Mouse (Mus musculus) heart, embryonic 10.5 days (tissue): ENCODE data around the gene Tex12. TPM values are rescaled to one million over a fixed set of nuclear protein-coding genes. Genes with fewer than 3 reads are reported as not detected.

ENCODE experiments used
- DNase-seq: peaks from one replicate; pipeline ENCODE4 v3.0.0-alpha.2; 2017; ENCODE audit warnings: low spot score
- H3K27ac ChIP-seq: fragments of 300-500 bp; sonication (generic); 2 replicates; pipeline ENCODE4 v1.5.1; 2016; ENCODE audit warnings: mild to moderate bottlenecking
- H3K27me3 ChIP-seq: fragments of 300-500 bp; sonication (generic); 2 replicates; pipeline ENCODE4 v1.6.1; 2016; ENCODE audit warnings: mild to moderate bottlenecking; ENCODE audit not compliant: poor library complexity, insufficient read depth, severe bottlenecking
- H3K36me3 ChIP-seq: fragments of 300-500 bp; sonication (generic); 2 replicates; pipeline ENCODE4 v1.6.1; 2016; ENCODE audit warnings: mild to moderate bottlenecking, moderate library complexity
- H3K4me1 ChIP-seq: fragments of 300-500 bp; sonication (generic); 2 replicates; pipeline ENCODE4 v1.6.1; 2016; ENCODE audit warnings: mild to moderate bottlenecking
- H3K4me3 ChIP-seq: fragments of 300-500 bp; sonication (generic); 2 replicates; pipeline ENCODE4 v1.5.1; 2016; ENCODE audit warnings: mild to moderate bottlenecking, moderate library complexity
- H3K9me3 ChIP-seq: fragments of 300-500 bp; sonication (generic); 2 replicates; pipeline ENCODE4 v1.6.1; 2016; ENCODE audit warnings: mild to moderate bottlenecking, moderate library complexity
- WGBS: fragments of 180-500 bp; shearing (Covaris S2); methylation state at CpG from one replicate; pipeline ENCODE4 v1.1.7; 2016; 5-methylcytosine and 5-hydroxymethylcytosine counted together
- polyA plus RNA-seq: library from polyadenylated mRNA; unstranded; fragments of >200 nt; fragmentation: Nextera tagmentation; extraction: Ambion mirVana; gene quantifications from 2 replicates; pipeline ENCODE4 v1.2.1, GENCODE M21; 2016

The Tex12 gene
- polyA plus RNA-seq, result 0.25 TPM in 1 of 2 replicates, not detected in the other

DNA sequence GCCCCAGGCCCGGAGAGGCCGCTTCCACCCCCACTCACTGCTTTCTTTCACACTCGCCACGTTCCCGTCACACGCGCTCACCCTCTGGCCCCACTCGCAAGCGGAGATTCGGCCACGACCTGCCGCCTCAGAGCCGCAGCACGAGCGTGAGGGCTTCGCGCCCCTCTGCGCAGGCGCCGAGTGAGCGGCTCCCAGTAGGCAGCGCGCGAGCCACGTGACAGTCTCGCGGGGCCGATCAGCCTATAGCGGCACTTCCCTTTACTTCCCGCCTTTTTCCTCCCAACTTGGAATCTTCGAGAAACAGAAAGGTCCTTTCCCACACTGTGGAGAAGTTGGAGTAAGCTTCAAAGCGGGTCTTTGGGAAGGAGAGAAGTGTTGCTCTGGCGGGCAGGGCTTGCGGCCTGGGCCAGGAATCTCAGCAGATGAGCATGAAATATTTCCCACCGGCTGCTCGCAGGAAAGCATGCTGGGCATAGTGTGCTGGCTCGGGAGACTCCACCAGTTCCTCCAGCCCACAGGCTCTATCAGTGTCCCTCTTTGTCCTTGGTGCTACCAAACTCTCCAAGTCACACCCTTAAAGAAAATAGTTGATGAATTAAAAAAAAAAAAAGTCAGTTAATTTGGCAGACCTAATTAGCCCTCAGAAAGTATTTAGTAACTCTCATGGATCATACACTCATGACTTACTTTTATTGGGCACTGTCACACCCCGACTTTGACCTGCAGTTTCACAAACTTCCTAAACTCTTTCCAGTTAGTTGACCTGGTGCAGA lies at the start of gene Tex12:
Tex12 (minus strand) TSS at position 181 of the 773 bp plus-strand sequence.
- no peaks in the 10 kb centered on the region for H3K4me1 ChIP-seq
- no peaks in the 10 kb centered on the region for H3K9me3 ChIP-seq
- DNase-seq, result no peak
- no peak within 1 kb of the TSS for H3K27ac ChIP-seq
- no peaks in the 10 kb centered on the region for H3K36me3 ChIP-seq
- H3K4me3 ChIP-seq, result no peak within 1 kb of the TSS
- no peaks in the 10 kb centered on the region for H3K27me3 ChIP-seq
- WGBS, result 74% methylated on average over 38 of the region's 38 CpGs

DNA sequence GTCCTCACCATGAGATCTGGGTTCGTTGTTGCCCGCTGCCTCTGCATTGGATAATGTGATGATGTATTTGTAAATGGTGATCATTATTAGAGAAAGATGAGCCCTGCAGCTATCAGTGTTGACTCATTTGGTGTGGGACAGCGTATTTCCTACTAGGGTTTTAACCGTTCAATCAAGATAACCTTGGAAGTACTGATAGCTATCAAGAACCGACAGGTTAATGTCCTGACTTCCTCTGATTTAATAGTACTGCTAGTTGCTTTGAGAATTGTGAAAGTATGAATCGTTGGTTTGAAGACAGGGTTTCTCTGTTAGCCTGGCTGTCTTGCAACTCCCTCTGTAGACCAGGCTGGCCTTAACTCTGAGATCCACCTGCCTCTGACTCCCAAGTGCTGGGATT lies 43.2 kb upstream of the Tex12 start:
- Histone ChIP-seq H3K27ac (peak overlapping the region; percentile 89), H3K27me3 (no peaks in the 10 kb centered on the region), H3K4me3 (peak overlapping the region; percentile 68), H3K4me1 (peaks cover 25% of the 10 kb centered on the region), H3K36me3 (peaks cover 51% of the 10 kb centered on the region), H3K9me3 (no peaks in the 10 kb centered on the region)
- WGBS, result 4% methylated on average over 6 of the region's 6 CpGs
- DNase-seq, result no peak

DNA sequence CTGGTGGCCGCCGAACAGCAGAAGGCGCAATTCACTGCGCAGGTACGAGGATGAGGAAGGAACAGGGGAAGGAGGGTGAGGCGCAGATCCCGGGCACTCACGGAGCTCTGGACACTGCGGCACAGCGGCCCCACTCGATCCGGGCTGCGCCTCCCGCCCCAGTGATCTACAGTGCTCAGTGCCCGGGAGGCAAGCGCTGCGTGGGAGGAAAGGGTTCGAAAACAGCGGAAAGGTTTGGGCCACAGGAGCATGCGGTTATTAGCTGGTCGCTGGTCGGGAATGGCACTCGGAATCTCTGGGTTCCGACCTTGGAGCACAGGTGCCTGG lies 42.8 kb upstream of the Tex12 start:
- WGBS, result under 1% methylated on average over 24 of the region's 24 CpGs
- H3K27me3 ChIP-seq, result no peaks in the 10 kb centered on the region
- no peaks in the 10 kb centered on the region for H3K9me3 ChIP-seq
- H3K27ac ChIP-seq, result peak overlapping the region; percentile 89
- H3K4me1 ChIP-seq, result peaks cover 25% of the 10 kb centered on the region
- H3K4me3 ChIP-seq, result peak overlapping the region; percentile 68
- H3K36me3 ChIP-seq, result peaks cover 51% of the 10 kb centered on the region
- DNase-seq, result no peak

DNA sequence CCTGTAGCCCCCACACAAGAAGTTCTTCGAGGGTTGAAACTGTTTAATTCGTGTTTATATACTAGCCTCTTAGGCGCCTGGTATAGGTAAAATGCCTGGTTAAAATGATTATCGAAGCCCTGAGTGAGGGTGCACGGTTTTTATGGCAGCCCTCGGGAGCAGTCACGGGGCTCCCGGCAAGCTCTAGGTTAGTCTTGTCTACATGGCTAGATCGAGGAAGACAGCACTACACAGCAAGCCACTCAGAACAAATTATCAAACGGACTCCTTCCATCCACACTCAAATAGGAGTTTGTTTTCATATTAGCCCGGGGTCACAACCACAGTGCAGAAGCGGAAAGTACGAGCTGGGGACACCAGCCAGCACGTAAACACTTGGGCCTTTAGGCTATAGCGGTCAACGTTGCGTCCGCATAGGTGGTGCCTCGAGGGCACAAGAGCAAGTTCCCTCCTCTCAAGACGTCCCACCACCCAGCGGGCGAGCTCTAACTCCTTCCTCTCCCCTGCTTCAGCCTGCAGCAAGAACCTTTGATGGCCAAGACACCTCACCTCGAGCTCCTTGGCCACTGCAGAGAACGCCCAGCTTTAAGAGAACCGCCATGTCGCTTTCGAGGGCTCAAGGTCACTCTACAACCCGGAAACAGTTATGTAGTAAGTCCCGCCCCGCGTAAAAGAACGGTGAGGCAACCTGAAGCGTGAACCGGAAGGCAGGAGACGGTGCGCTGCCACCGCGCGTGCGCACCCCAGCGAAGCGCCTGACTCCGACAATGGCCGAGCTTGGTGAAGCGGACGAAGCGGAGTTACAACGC lies 42.3 kb upstream of the Tex12 start, which contains the start of the genes Sdhd and Timm8b:
Sdhd (minus strand) TSS at position 624 of the 809 bp plus-strand sequence.
Timm8b (plus strand) TSS at position 722 of the 809 bp plus-strand sequence.
- peak within 1 kb of the TSS; percentile 68 for H3K4me3 ChIP-seq
- peak within 1 kb of the TSS; percentile 89 for H3K27ac ChIP-seq
- DNase-seq, result peak; percentile 98
- H3K36me3 ChIP-seq, result peaks cover 52% of the 10 kb centered on the region
- H3K9me3 ChIP-seq, result no peaks in the 10 kb centered on the region
- under 1% methylated on average over 48 of the region's 48 CpGs for WGBS
- H3K27me3 ChIP-seq, result no peaks in the 10 kb centered on the region
- peaks cover 25% of the 10 kb centered on the region for H3K4me1 ChIP-seq

DNA sequence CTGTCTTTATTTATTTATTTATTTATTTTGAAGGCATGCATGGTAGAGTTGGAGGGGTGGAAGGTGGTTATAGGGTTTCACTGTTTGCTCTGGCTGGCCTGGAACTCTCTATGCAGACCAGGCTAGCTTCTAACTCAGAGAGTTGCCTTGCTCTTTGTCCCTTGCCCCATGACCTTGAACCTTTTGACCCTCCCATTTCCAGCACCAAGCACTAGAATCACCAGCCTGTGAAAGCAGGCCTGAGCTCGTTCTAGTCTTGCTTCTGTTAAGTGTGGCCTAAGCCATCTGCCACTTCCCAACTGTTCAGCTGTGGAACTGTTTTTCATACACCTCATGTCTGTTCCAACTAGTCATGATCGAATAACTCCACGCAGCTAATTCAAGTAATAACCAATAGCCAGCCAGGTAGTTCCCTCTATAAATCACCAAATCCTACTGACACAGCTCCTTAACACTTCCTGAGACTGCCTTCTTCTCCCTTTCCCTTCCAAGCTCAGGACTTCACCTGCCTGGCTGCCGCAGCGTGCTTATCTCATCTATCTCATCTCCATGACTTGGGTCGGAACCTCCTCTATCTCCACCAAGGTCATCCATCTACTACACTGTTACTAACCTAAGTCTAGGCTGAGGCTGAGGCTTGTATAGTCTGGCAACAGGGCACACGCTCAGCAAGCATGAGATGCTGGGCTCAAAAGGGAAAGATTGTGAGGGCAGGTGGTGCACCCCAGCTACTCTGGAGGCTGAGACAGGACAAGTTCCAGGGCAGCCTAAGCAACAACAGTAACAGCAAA lies 41.1 kb upstream of the Tex12 start:
- peaks cover 52% of the 10 kb centered on the region for H3K36me3 ChIP-seq
- DNase-seq, result no peak
- peak overlapping the region; percentile 68 for H3K4me3 ChIP-seq
- H3K27me3 ChIP-seq, result no peaks in the 10 kb centered on the region
- H3K4me1 ChIP-seq, result peaks cover 25% of the 10 kb centered on the region
- peak overlapping the region; percentile 89 for H3K27ac ChIP-seq
- 76% methylated on average over 7 of the region's 7 CpGs for WGBS
- no peaks in the 10 kb centered on the region for H3K9me3 ChIP-seq

DNA sequence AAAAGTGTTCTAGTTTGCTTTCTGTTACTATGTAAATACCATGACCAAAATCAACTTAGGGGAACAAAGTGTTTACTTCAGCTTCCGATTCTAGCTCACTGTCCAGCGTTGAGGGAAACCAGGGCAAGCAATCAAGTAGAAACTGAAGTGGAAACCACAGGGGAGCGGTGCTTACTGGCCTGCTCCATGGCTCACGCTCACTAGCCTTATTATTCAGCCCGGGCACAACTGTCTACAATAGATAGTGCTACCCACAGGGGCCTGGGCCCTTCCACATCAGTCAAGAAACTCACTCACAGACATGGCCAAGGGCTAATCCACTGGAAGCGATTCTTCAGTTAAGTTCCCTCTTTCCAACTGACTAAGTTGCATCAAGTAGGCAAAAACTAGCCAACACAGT lies 40.4 kb upstream of the Tex12 start:
- DNase-seq, result no peak
- Histone ChIP-seq H3K27ac (no peak overlapping the region), H3K36me3 (peaks cover 53% of the 10 kb centered on the region), H3K4me1 (peaks cover 25% of the 10 kb centered on the region), H3K4me3 (peak overlapping the region; percentile 68), H3K27me3 (no peaks in the 10 kb centered on the region), H3K9me3 (no peaks in the 10 kb centered on the region)
- 73% methylated on average over 6 of the region's 6 CpGs for WGBS

DNA sequence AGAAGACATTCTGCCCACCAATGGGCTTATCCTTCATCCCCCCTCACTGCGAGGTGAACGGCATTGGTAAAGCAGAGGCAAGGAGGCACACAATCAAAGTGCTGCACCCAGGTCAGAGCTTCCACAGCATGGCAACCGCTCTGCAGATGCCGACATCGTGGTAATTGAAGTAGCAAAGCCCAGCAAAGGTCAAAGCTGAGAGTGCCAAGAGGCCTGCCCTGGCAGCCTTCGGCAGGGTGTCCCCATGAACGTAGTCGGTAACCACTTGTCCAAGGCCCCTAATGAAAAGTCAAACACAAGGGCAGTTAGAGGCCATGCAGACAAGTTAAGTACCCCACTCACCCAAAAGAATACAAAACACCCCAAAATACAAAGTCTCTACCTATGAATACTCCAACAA lies 35.8 kb upstream of the Tex12 start:
- peaks cover 10% of the 10 kb centered on the region for H3K4me1 ChIP-seq
- no peak overlapping the region for H3K27ac ChIP-seq
- no peak overlapping the region for H3K4me3 ChIP-seq
- H3K9me3 ChIP-seq, result no peaks in the 10 kb centered on the region
- H3K36me3 ChIP-seq, result peaks cover 58% of the 10 kb centered on the region
- no peak for DNase-seq
- no peaks in the 10 kb centered on the region for H3K27me3 ChIP-seq
- WGBS, result 89% methylated on average over 8 of the region's 8 CpGs

DNA sequence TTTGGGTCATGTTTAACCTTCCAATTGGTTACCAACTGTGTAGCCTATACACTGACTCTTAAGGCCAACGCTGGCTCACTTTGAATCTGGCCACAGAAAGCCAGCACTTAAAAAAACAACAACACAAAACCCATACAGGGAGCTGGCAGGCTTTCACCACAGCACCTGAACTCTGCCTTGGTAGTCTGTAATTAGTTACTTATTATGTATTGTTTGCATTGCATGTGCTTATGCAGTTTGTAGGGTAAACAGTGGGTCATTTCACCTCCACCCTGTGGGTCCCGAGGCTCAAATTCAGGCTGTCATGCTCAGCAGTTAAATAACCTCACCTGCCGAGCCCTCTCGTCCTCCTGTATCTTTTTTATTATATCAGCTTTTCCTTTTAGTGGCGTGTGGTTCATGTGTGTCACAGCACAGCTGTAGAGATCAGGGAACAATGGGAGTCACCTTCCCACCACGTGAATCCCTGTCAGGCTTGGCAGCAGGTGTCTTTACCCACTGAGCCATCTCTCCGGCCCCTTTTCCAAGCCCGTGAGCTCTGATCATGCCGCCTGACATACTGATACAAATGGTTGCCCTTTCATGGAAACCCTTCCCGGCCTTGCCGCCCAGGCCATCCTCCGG lies 33.8 kb upstream of the Tex12 start:
- H3K27me3 ChIP-seq, result no peaks in the 10 kb centered on the region
- no peak for DNase-seq
- no peaks in the 10 kb centered on the region for H3K4me1 ChIP-seq
- WGBS, result 81% methylated on average over 12 of the region's 12 CpGs
- H3K27ac ChIP-seq, result no peak overlapping the region
- H3K4me3 ChIP-seq, result no peak overlapping the region
- peaks cover 50% of the 10 kb centered on the region for H3K36me3 ChIP-seq
- H3K9me3 ChIP-seq, result no peaks in the 10 kb centered on the region

DNA sequence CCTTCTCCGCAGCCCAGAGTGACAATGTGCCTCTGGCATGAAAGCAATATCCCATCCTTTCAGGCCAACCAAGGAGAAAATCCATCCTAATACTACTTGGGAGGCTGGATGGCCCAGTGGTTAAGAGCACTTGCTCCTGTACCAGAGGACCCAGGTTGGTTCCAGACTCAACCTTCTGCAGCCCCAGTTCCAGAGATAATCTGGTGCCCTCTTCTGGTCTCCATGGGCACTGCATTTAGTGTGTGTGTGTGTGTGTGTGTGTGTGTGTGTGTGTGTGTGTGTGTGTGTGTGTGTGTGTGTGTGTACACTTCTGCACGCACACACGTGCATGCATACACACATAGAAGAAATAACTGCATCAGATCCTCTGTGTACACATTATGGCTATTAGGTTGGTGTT lies 32.4 kb upstream of the Tex12 start:
- H3K4me1 ChIP-seq, result no peaks in the 10 kb centered on the region
- no peak for DNase-seq
- no peak overlapping the region for H3K4me3 ChIP-seq
- no peaks in the 10 kb centered on the region for H3K27me3 ChIP-seq
- WGBS, result 84% methylated on average over 3 of the region's 3 CpGs
- H3K27ac ChIP-seq, result no peak overlapping the region
- H3K9me3 ChIP-seq, result no peaks in the 10 kb centered on the region
- H3K36me3 ChIP-seq, result peaks cover 36% of the 10 kb centered on the region

DNA sequence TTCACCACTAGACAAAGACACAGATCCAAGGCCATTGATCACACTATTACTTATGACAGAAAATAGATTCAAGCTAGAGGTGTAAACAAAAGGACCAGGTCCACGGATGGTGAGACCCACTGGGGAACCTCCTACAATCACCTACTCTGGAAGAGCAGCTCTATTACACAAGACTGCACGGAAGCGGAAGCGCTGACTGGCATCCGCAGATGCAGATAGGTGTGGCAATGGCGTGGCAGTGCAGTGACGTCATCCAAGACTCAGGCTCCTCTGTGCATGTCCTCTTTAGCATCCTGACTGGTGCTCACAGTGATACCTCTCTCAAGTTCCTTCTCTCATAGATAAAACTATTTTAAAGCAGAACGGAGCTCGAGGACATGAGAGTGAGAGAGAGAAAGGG lies 31.8 kb upstream of the Tex12 start:
- Histone ChIP-seq H3K27me3 (no peaks in the 10 kb centered on the region), H3K4me3 (no peak overlapping the region), H3K27ac (no peak overlapping the region), H3K9me3 (no peaks in the 10 kb centered on the region), H3K36me3 (peaks cover 30% of the 10 kb centered on the region), H3K4me1 (no peaks in the 10 kb centered on the region)
- 83% methylated on average over 9 of the region's 9 CpGs for WGBS
- no peak for DNase-seq

DNA sequence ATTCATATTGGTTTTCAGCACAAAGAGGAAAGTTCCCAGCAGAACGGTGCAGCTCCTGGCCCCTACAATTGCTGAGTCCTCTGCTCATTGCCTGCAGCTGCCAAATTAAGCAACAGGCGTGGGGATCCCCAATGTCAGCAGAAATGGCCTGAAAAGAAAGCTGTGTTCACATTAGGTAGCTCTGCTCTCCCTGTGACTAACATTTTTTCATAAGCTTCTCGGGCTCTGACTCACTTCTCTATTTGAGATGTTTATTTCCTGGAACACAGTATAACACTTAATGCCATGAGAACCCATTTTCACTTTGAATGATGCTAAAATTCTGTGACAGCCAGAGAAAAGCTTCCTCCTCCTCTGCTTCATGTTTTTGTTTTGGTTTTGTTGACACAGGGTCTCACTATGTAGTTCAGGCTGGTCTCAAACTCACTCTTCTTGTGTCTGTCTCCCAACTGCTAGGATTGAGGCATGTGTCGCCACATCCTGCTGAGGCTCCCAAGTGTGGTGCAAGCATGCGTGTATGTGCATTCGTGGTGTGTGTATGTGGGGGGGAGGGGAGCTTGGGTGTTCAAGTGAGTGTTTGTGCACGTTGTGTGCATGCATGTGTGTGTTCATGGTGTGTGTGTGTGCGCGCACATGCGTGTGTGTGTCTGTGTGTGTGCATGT lies 29.9 kb upstream of the Tex12 start:
- 74% methylated on average over 10 of the region's 10 CpGs for WGBS

DNA sequence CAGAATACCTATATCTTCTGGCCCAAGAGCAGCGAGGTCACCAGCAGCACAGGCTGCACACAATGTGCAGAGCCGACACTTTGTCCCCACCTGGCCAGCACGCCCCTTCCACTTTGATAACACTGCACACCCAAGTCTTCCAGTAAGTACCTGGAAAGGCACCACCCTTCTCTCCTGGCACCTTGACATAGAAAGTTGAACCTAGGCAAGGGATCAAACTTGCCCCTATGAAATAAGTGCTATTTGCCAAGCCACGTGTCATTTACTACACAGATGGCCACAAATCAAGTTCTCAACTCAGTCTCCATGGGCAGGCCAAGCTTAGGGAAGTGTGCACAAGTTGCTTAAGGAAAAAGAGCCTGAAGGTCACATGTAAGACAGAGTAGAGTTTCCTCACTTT lies 25.8 kb upstream of the Tex12 start:
- Histone ChIP-seq H3K4me1 (no peaks in the 10 kb centered on the region), H3K9me3 (no peaks in the 10 kb centered on the region), H3K4me3 (no peak overlapping the region), H3K27ac (no peak overlapping the region), H3K36me3 (no peaks in the 10 kb centered on the region), H3K27me3 (no peaks in the 10 kb centered on the region)
- DNase-seq, result no peak
- WGBS, result 74% methylated on average over 4 of the region's 4 CpGs

More for the DNA sequence above, 29.9 kb upstream of the Tex12 start:
- H3K27ac ChIP-seq, result no peak overlapping the region
- DNase-seq, result no peak
- no peaks in the 10 kb centered on the region for H3K27me3 ChIP-seq
- no peaks in the 10 kb centered on the region for H3K4me1 ChIP-seq
- H3K4me3 ChIP-seq, result no peak overlapping the region
- H3K36me3 ChIP-seq, result peaks cover 12% of the 10 kb centered on the region
- no peaks in the 10 kb centered on the region for H3K9me3 ChIP-seq
